12 mouse cellular contexts compared by ENCODE assay signal in genomic region chr4:128958156-128958555, GRCm38 (mm10). TPM values are rescaled to one million over a fixed set of nuclear protein-coding genes. Genes with fewer than 3 reads are reported as not detected.
A peak's percentile ranks its signal among the peaks of the same experiment; 100 is the strongest.
DNase-seq lines count a peak whose midpoint lies in the region; ATAC-seq and TF ChIP-seq lines count a peak whose summit lies in the region.
"Had no signal": no experiment of that assay in that cellular context is flagged by ENCODE, and none has a peak within 500 bp of the region (broad histone marks: within the 10 kb centered on the region; RNA-seq: fewer than 3 reads in every experiment).

No protein-coding gene starts in this region.

- WGBS in hindbrain, embryonic 16.5 days, result 83% methylated on average over 11 of the region's 11 CpGs
- 90% methylated on average over 11 of the region's 11 CpGs for WGBS in hindbrain, embryonic 11.5 days
- WGBS in limb, embryonic 14.5 days, result 80% methylated on average over 11 of the region's 11 CpGs

- TF ChIP-seq POLR2A in limb, embryonic 14.5 days (IDR thresholded peaks at IDR 0.05; ENCODE audit: borderline replicate concordance, extremely low read depth, insufficient read depth, insufficient read length), result no peak

- DNase-seq in adrenal gland, adult 8-10 months, result peak; percentile 49
- no peak for DNase-seq in adrenal gland, postnatal 4 days (ENCODE audit: low spot score in 2 of 2)
- no peak for DNase-seq in hindbrain, embryonic 11.5 days (ENCODE audit: low spot score)
- peak; percentile 42 for DNase-seq in adrenal gland, postnatal 10 days
- no peak for DNase-seq in limb, embryonic 14.5 days (ENCODE audit: low spot score)
- DNase-seq in yolk sac, embryonic 10.5 days (ENCODE audit: low spot score), result no peak
- DNase-seq in testis, postnatal 10 days (ENCODE audit: low spot score), result no peak

- no peak for ATAC-seq in hindbrain, embryonic 16.5 days
- ATAC-seq in hindbrain, embryonic 11.5 days (ENCODE audit: low FRiP score), result no peak
- ATAC-seq in limb, embryonic 14.5 days (ENCODE audit: low FRiP score, low read depth), result no peak

- no peak overlapping the region for H3K4me3 ChIP-seq in hindbrain, embryonic 16.5 days (ENCODE audit: low read length)
- H3K4me3 ChIP-seq in hindbrain, embryonic 11.5 days (ENCODE audit: low read depth, low read length), result no peak overlapping the region
- H3K4me3 ChIP-seq in limb, embryonic 14.5 days (replicated peaks; ENCODE audit: low read length), result no peak overlapping the region
- H3K4me3 ChIP-seq: forebrain, embryonic 10.5 days; left cerebral cortex, adult 2 months had no signal

- H3K27me3 ChIP-seq in hindbrain, embryonic 16.5 days (replicated peaks; ENCODE audit: control insufficient read depth, insufficient read depth, low read length), result no peaks in the 10 kb centered on the region
- peaks cover 5% of the 10 kb centered on the region for H3K27me3 ChIP-seq in hindbrain, embryonic 11.5 days (ENCODE audit: control insufficient read depth, insufficient read depth, low read length)
- H3K27me3 ChIP-seq in limb, embryonic 14.5 days (ENCODE audit: control insufficient read depth, insufficient read depth, low read length), result no peaks in the 10 kb centered on the region

- H3K36me3 ChIP-seq in hindbrain, embryonic 16.5 days (ENCODE audit: control insufficient read depth, insufficient read depth, low read length), result no peaks in the 10 kb centered on the region
- no peaks in the 10 kb centered on the region for H3K36me3 ChIP-seq in hindbrain, embryonic 11.5 days (ENCODE audit: control insufficient read depth, insufficient read depth, low read length)
- no peaks in the 10 kb centered on the region for H3K36me3 ChIP-seq in limb, embryonic 14.5 days (ENCODE audit: control insufficient read depth, insufficient read depth, low read length)
- H3K36me3 ChIP-seq: forebrain, embryonic 10.5 days had no signal

- peak overlapping the region; percentile 3; the same call in 1 of the 2 replicates for H3K27ac ChIP-seq in hindbrain, embryonic 16.5 days (ENCODE audit: low read depth, low read length)
- no peak overlapping the region for H3K27ac ChIP-seq in hindbrain, embryonic 11.5 days (ENCODE audit: low read depth, low read length)
- H3K27ac ChIP-seq in limb, embryonic 14.5 days (replicated peaks; ENCODE audit: low read depth, low read length), result peak overlapping the region; percentile 69
- H3K27ac ChIP-seq: forebrain, embryonic 10.5 days; left cerebral cortex, adult 2 months had no signal

- no peak overlapping the region for H3K9ac ChIP-seq in hindbrain, embryonic 16.5 days (ENCODE audit: low read depth, low read length)
- H3K9ac ChIP-seq in hindbrain, embryonic 11.5 days (ENCODE audit: low read depth, low read length), result no peak overlapping the region
- H3K9ac ChIP-seq in limb, embryonic 14.5 days (ENCODE audit: low read depth, low read length, severe bottlenecking), result no peak overlapping the region

- no peak overlapping the region for H3K4me2 ChIP-seq in hindbrain, embryonic 16.5 days (ENCODE audit: low read length)
- no peak overlapping the region for H3K4me2 ChIP-seq in hindbrain, embryonic 11.5 days (replicated peaks; ENCODE audit: low read depth, low read length)
- H3K4me2 ChIP-seq in limb, embryonic 14.5 days (replicated peaks; ENCODE audit: low read depth, low read length, severe bottlenecking), result no peak overlapping the region
- H3K4me2 ChIP-seq: liver, embryonic 11.5 days had no signal

- peaks cover 26% of the 10 kb centered on the region for H3K4me1 ChIP-seq in hindbrain, embryonic 16.5 days (ENCODE audit: control insufficient read depth, insufficient read depth, low read depth, low read length)
- H3K4me1 ChIP-seq in hindbrain, embryonic 11.5 days (replicated peaks; ENCODE audit: control insufficient read depth, insufficient read depth, low read length), result 0 out of 2 replicates have a peak, but pooled peaks cover 4% of the 10 kb centered on the region
- H3K4me1 ChIP-seq in limb, embryonic 14.5 days (ENCODE audit: control insufficient read depth, insufficient read depth, low read length), result peaks cover 31% of the 10 kb centered on the region

- H3K9me3 ChIP-seq in hindbrain, embryonic 16.5 days (ENCODE audit: control insufficient read depth, low read length), result no peaks in the 10 kb centered on the region
- H3K9me3 ChIP-seq in hindbrain, embryonic 11.5 days (ENCODE audit: control insufficient read depth, low read length), result no peaks in the 10 kb centered on the region
- no peaks in the 10 kb centered on the region for H3K9me3 ChIP-seq in limb, embryonic 14.5 days (ENCODE audit: control insufficient read depth, low read length)
- H3K9me3 ChIP-seq: forebrain, embryonic 10.5 days; megakaryocyte, embryonic 14.5 days had no signal

RNA-seq across cellular contexts. Expression of gene Azin2, which starts 4.1 kb away (rescaled TPM):
- total RNA-seq in adrenal gland, adult 8-10 months (2022), result 100 to 1,000 TPM in 1 of 4 experiments, 10 to 100 TPM in 3; 46.0 to 102 (median 75.5) TPM
- total RNA-seq in adrenal gland, postnatal 4 days (2021), result 10 to 100 TPM; 54.8 to 61.1 TPM
- 23.0 and 23.3 TPM in 2 replicates for polyA plus RNA-seq in hindbrain, embryonic 16.5 days (2015; fragmentation: Nextera tagmentation; extraction: Ambion mirVana)
- 10.8 and 12.5 TPM in 2 replicates for polyA plus RNA-seq in hindbrain, embryonic 11.5 days (2014; fragmentation: Nextera tagmentation; extraction: Ambion mirVana)
- total RNA-seq in adrenal gland, postnatal 10 days (2021), result 10 to 100 TPM; 32.5 to 32.9 TPM
- 30.7 and 32.8 TPM in 2 replicates for polyA plus RNA-seq in limb, embryonic 14.5 days (2012; rRNA removed)
- polyA plus RNA-seq in limb, embryonic 14.5 days (2014; fragmentation: Nextera tagmentation; extraction: Ambion mirVana), result 26.5 and 34.3 TPM in 2 replicates

RNA-seq across cellular contexts. Expression of gene Ak2, which starts 33.6 kb away (rescaled TPM):
- total RNA-seq in adrenal gland, adult 8-10 months (2022), result 10 to 100 TPM; 70.8 to 97.5 (median 88.9) TPM
- 100 to 1,000 TPM; 144 to 163 TPM for total RNA-seq in adrenal gland, postnatal 4 days (2021)
- polyA plus RNA-seq in hindbrain, embryonic 16.5 days (2015; fragmentation: Nextera tagmentation; extraction: Ambion mirVana), result 86.5 and 88.6 TPM in 2 replicates
- polyA plus RNA-seq in hindbrain, embryonic 11.5 days (2014; fragmentation: Nextera tagmentation; extraction: Ambion mirVana), result 119 and 128 TPM in 2 replicates
- 100 to 1,000 TPM; 244 to 274 TPM for total RNA-seq in adrenal gland, postnatal 10 days (2021)
- polyA plus RNA-seq in limb, embryonic 14.5 days (2012; rRNA removed), result 94.7 and 127 TPM in 2 replicates
- 153 and 165 TPM in 2 replicates for polyA plus RNA-seq in limb, embryonic 14.5 days (2014; fragmentation: Nextera tagmentation; extraction: Ambion mirVana)

Comparison
In these comparisons a context has a peak if more than half of its experiments do, and no peak if none do; other contexts are left out.
1. DNase-seq: peak in adrenal gland, adult 8-10 months (single experiment) and adrenal gland, postnatal 10 days (single experiment); none in adrenal gland, postnatal 4 days (0 of 2), hindbrain, embryonic 11.5 days (single experiment), limb, embryonic 14.5 days (single experiment), yolk sac, embryonic 10.5 days (single experiment) and testis, postnatal 10 days (single experiment).